Mouse (Mus musculus) heart, postnatal 0 days (tissue): Measurements from ENCODE around the gene Map2k3.

ENCODE experiments used
- CTCF ChIP-seq: IDR thresholded peaks from 2 replicates; pipeline ENCODE4 v1.5.1; 2016; ENCODE audit warnings: antibody characterized with exemption, control low read depth, low read depth
- EP300 ChIP-seq: IDR thresholded peaks from 2 replicates; pipeline ENCODE4 v1.6.1; 2016; ENCODE audit warnings: antibody characterized with exemption, low read depth

DNA sequence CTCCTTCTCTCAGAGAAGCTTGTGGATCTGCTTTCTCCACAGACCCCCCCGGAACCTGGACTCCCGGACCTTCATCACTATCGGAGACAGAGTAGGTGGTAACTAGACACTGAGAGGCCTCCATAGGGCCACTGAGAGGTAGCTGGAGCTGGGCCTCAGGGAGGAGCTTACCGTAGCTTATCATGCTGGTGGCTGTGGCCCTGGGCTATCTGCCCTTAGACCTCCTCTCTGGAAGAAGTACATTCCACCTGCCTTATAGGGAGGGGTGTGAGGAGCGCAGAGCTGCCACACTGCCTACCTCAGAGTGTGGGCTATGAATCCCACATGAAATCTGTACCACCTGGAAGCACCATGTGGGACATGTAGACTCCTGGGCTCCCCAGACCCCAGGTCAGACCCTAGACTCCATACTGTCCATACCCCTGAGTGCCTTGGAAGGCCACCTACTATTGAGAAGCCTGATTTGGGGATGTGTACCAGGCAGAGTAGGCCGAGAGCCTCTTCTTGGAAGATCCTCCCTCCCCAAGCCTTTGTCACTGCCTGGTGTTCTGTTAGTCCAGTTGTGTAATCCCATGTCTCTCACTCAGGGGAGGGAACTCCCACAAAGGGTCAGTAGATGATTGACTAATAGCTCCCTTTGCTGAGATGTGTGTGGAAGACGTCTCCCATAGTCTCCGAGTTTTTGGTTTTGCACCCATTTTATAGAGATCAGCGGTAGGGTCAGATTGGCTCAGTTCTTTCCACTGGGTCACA lies 10.6 kb downstream of the Map2k3 start:
- TF ChIP-seq CTCF: no peak
- TF ChIP-seq EP300: no peak
